Mouse (Mus musculus): Measurements from ENCODE around the gene C4b. TPM values are rescaled to one million over a fixed set of nuclear protein-coding genes. Genes with fewer than 3 reads are reported as not detected.
"Not testable (repeated sequence)": the region's sequence is repeated elsewhere in the genome, so short reads cannot be mapped to it uniquely, and the experiment has no call there.

C4b gene
- total and polyA plus RNA-seq, 3 experiments: 0.08 to 0.24 TPM; not detected in 1

DNA sequence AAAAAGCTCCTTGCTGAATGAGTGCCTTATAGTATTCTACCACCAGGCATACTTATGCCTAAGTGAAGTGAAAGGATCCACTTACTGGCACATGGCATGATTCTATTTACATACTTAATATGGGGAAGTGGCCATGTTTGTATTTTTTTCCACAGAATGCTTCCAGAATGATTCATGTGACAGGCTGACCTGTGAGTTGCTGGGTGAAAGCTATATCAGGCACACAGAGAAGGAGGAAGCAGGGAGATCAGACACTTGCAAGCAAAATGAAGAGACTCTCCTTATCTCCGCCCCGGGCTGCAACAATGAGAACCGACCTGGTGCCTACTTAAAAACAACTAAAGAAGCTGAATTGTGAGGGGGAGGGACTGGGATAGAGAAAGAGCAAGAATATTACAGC, 17.8 kb upstream of the C4b start:
- Histone ChIP-seq H3K27me3 (ENCODE audit: control insufficient read depth in 1 of 2, insufficient read depth in 2 of 2, low read length in 2 of 2) (no peaks in the 10 kb centered on the region), H3K4me3 (ENCODE audit: control insufficient read depth in 1 of 2, insufficient read depth in 1 of 2, low read depth in 2 of 2, low read length in 2 of 2) (no peak overlapping the region), H3K36me3 (ENCODE audit: control insufficient read depth in 1 of 2, insufficient read depth in 2 of 2, low read length in 2 of 2) (no peaks in the 10 kb centered on the region), H3K79me2 (ENCODE audit: control insufficient read depth, insufficient read depth, low read length, poor library complexity) (no peaks in the 10 kb centered on the region), H3K9ac (ENCODE audit: control insufficient read depth, low read depth, low read length, poor library complexity, severe bottlenecking) (no peak overlapping the region), H3K27ac (ENCODE audit: control insufficient read depth, low read depth, low read length) (no peak overlapping the region), H3K4me1 (ENCODE audit: control insufficient read depth in 1 of 2, insufficient read depth in 2 of 2, low read length in 2 of 2) (no peaks in the 10 kb centered on the region), H3K9me3 (replicated peaks; ENCODE audit: insufficient read depth, low read length) (no peaks in the 10 kb centered on the region)
- DNase-seq (ENCODE audit: low read depth, low spot score): peak; percentile 12
- TF ChIP-seq E2F4 (IDR thresholded peaks at IDR 0.05; ENCODE audit: borderline replicate concordance, low read depth, low read length) (no peak), ZC3H11A (IDR thresholded peaks at IDR 0.05; ENCODE audit: low read depth, low read length) (no peak), NELFE (IDR thresholded peaks at IDR 0.05; ENCODE audit: low read depth, low read length) (no peak), GATA1 (IDR thresholded peaks at IDR 0.05; ENCODE audit: low read depth, low read length) (no peak), CHD1 (IDR thresholded peaks at IDR 0.05; ENCODE audit: low read depth, low read length) (no peak), KAT2A (conservative IDR thresholded peaks at IDR 0.05; ENCODE audit: low read depth, low read length) (no peak), HCFC1 (IDR thresholded peaks at IDR 0.05; ENCODE audit: low read depth, low read length) (no peak), NRF1 (IDR thresholded peaks at IDR 0.05; ENCODE audit: insufficient read depth, low read depth, low read length, poor library complexity, severe bottlenecking) (no peak), UBTF (IDR thresholded peaks at IDR 0.05; ENCODE audit: borderline replicate concordance, insufficient read depth, low read depth, low read length) (no peak), MEF2A (IDR thresholded peaks at IDR 0.05; ENCODE audit: extremely low read depth, insufficient replicate concordance, low read depth, low read length, poor library complexity, severe bottlenecking) (no peak), MAZ (IDR thresholded peaks at IDR 0.05; ENCODE audit: low read depth, low read length) (no peak), ZNF384 (IDR thresholded peaks at IDR 0.05; ENCODE audit: low read depth, low read length) (no peak), MAFK (IDR thresholded peaks at IDR 0.05; ENCODE audit: borderline replicate concordance, low read depth, low read length) (no peak), RCOR1 (IDR thresholded peaks at IDR 0.05; ENCODE audit: low read depth, low read length) (no peak), USF2 (IDR thresholded peaks at IDR 0.05; ENCODE audit: borderline replicate concordance in 1 of 2, insufficient read depth in 1 of 2, low read depth in 1 of 2, low read length in 2 of 2) (no peak), SMC3 (IDR thresholded peaks at IDR 0.05; ENCODE audit: low read depth, low read length) (no peak), POLR2AphosphoS2 (IDR thresholded peaks at IDR 0.05; ENCODE audit: low read length) (no peak), POLR2AphosphoS5 (IDR thresholded peaks at IDR 0.05; ENCODE audit: borderline replicate concordance, low read depth, low read length) (no peak), GABPA (IDR thresholded peaks at IDR 0.05; ENCODE audit: low read depth, low read length) (no peak)

DNA sequence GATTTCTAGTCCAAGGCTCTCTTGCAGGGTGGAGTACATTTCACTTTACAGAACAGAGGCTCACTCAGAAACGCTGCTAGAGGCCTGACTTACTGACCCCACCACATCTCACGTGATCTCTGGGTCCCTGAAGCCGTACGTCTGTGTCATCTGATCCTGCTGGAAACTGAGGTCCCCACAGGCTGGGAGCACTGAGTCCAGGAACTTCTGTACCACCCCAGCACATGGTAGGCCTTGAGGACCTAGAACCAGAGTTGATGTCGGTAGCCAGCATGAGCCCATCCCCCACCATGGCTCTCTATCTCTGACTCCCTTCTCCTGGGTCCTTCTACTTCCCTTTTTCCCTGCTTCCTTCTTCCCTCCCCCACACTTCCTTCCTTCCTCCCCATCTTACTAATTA, 2.8 kb upstream of the C4b start:
- H3K4me3 ChIP-seq (ENCODE audit: control insufficient read depth in 1 of 2, insufficient read depth in 1 of 2, low read depth in 2 of 2, low read length in 2 of 2): no peak overlapping the region
- no peak for DNase-seq (ENCODE audit: low read depth, low spot score)
- no peaks in the 10 kb centered on the region for H3K36me3 ChIP-seq (ENCODE audit: control insufficient read depth in 1 of 2, insufficient read depth in 2 of 2, low read length in 2 of 2)
- H3K79me2 ChIP-seq (ENCODE audit: control insufficient read depth, insufficient read depth, low read length, poor library complexity): no peaks in the 10 kb centered on the region
- H3K9ac ChIP-seq (ENCODE audit: control insufficient read depth, low read depth, low read length, poor library complexity, severe bottlenecking): no peak overlapping the region
- no peak overlapping the region for H3K27ac ChIP-seq (ENCODE audit: control insufficient read depth, low read depth, low read length)
- H3K4me1 ChIP-seq (ENCODE audit: control insufficient read depth in 1 of 2, insufficient read depth in 2 of 2, low read length in 2 of 2): no peaks in the 10 kb centered on the region
- no peak for TF ChIP-seq EP300 (IDR thresholded peaks at IDR 0.05; ENCODE audit: low read depth in 1 of 2, low read length in 2 of 2)
- TF ChIP-seq TAL1 (IDR thresholded peaks at IDR 0.05; ENCODE audit: low read length): no peak
- no peak for TF ChIP-seq UBTF (IDR thresholded peaks at IDR 0.05; ENCODE audit: borderline replicate concordance, insufficient read depth, low read depth, low read length)
- TF ChIP-seq RAD21 (IDR thresholded peaks at IDR 0.05; ENCODE audit: low read depth, low read length): no peak
- no peak for TF ChIP-seq MYB (IDR thresholded peaks at IDR 0.05; ENCODE audit: low read depth, low read length)
- TF ChIP-seq RCOR1 (IDR thresholded peaks at IDR 0.05; ENCODE audit: low read depth, low read length): no peak
- no peaks in the 10 kb centered on the region for H3K9me3 ChIP-seq (replicated peaks; ENCODE audit: insufficient read depth, low read length)
- no peaks in the 10 kb centered on the region for H3K27me3 ChIP-seq (ENCODE audit: control insufficient read depth in 1 of 2, insufficient read depth in 2 of 2, low read length in 2 of 2)

DNA sequence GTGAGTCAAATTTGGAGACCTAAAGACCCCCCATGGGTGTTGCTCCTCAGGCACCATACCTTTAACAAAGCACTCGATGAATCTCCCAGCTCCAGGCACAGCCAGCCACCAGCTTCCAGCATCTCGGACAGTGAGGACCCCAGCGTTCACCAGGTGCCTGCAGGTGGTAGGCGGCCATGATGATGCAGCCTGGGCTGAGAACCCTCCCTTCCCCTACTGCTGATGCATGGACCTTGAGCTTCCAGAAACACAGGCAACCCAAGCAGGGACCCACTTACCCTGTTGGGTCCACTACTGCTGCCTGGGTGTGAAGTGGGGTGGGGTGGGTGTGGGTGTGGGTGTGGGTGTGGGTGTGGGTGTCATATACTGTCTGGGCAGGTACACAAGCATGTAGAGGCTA, 1.5 kb upstream of the C4b start:
- H3K27ac ChIP-seq (ENCODE audit: control insufficient read depth, low read depth, low read length); H3K9me3 ChIP-seq (replicated peaks; ENCODE audit: insufficient read depth, low read length); H3K79me2 ChIP-seq (ENCODE audit: control insufficient read depth, insufficient read depth, low read length, poor library complexity); H3K9ac ChIP-seq (ENCODE audit: control insufficient read depth, low read depth, low read length, poor library complexity, severe bottlenecking); DNase-seq (ENCODE audit: low read depth, low spot score); H3K36me3 ChIP-seq (ENCODE audit: control insufficient read depth in 1 of 2, insufficient read depth in 2 of 2, low read length in 2 of 2); H3K27me3 ChIP-seq (ENCODE audit: control insufficient read depth in 1 of 2, insufficient read depth in 2 of 2, low read length in 2 of 2); H3K4me1 ChIP-seq (ENCODE audit: control insufficient read depth in 1 of 2, insufficient read depth in 2 of 2, low read length in 2 of 2); H3K4me3 ChIP-seq (ENCODE audit: control insufficient read depth in 1 of 2, insufficient read depth in 1 of 2, low read depth in 2 of 2, low read length in 2 of 2): not testable (repeated sequence)

Data from MEL (cell line).